Mouse (Mus musculus) kidney, postnatal 4 days (tissue): ENCODE data around the gene Zfp184.

Experiments
- DNase-seq, 2 experiments: peaks; one replicate each; pipeline ENCODE4 v3.0.0; 2021; ENCODE audit warnings: mixed read lengths in 2 of 2

Gene Zfp184

GRCm38 (mm10) chr13:21923417-21923816 lies 21.5 kb upstream of the Zfp184 start:
- no peak for DNase-seq

- DNase-seq: peak in 1 of 2 experiments; percentile 35
Measured at GRCm38 (mm10) chr13:21924734-21925335, 20.1 kb upstream of the Zfp184 start.

- no peak for DNase-seq
Measured at GRCm38 (mm10) chr13:21930981-21931380, 13.9 kb upstream of the Zfp184 start.

GRCm38 (mm10) chr13:21931740-21932139 lies 13.2 kb upstream of the Zfp184 start:
- no peak for DNase-seq

- peak in 1 of 2 experiments; percentile 22 for DNase-seq
Measured at GRCm38 (mm10) chr13:21933626-21934548, 11.0 kb upstream of the Zfp184 start.

GRCm38 (mm10) chr13:21934982-21935791 lies 9.7 kb upstream of the Zfp184 start:
- peak; percentile 70 to 80 for DNase-seq

GRCm38 (mm10) chr13:21935833-21936232 lies 9.1 kb upstream of the Zfp184 start:
- no peak for DNase-seq

GRCm38 (mm10) chr13:21936968-21937367 lies 7.9 kb upstream of the Zfp184 start:
- DNase-seq: peak; percentile 42 to 48

GRCm38 (mm10) chr13:21940213-21940612 lies 4.7 kb upstream of the Zfp184 start:
- DNase-seq: peak; percentile 85 to 90

GRCm38 (mm10) chr13:21940811-21941321 lies 4.0 kb upstream of the Zfp184 start:
- peak; percentile 84 to 90 for DNase-seq

- DNase-seq: no peak
Measured at GRCm38 (mm10) chr13:21943644-21944043, 1.2 kb upstream of the Zfp184 start.

- DNase-seq: no peak
Measured at GRCm38 (mm10) chr13:21944592-21944925, 335 bp upstream of the Zfp184 start.

GRCm38 (mm10) chr13:21969269-21969668 lies 24.4 kb downstream of the Zfp184 start:
- no peak for DNase-seq

GRCm38 (mm10) chr13:21969816-21970215 lies 24.9 kb downstream of the Zfp184 start:
- no peak for DNase-seq

- DNase-seq: no peak
Measured at GRCm38 (mm10) chr13:21971641-21972040, 26.7 kb downstream of the Zfp184 start.

GRCm38 (mm10) chr13:21974221-21974725 lies 29.4 kb downstream of the Zfp184 start:
- DNase-seq: peak; percentile 91 to 94

- DNase-seq: peak; percentile 68 to 77
Measured at GRCm38 (mm10) chr13:21974726-21975473, 30.0 kb downstream of the Zfp184 start.

GRCm38 (mm10) chr13:21980981-21981802 lies 36.3 kb downstream of the Zfp184 start, which contains the start of gene Pom121l2:
Pom121l2 (plus strand) TSS chr13:21981194.
- peak; percentile 66 to 78 for DNase-seq

GRCm38 (mm10) chr13:21981803-21982193 lies 36.9 kb downstream of the Zfp184 start:
- DNase-seq: no peak

- no peak for DNase-seq
Measured at GRCm38 (mm10) chr13:21984486-21984885, 39.6 kb downstream of the Zfp184 start.

GRCm38 (mm10) chr13:21992550-21992949 lies 47.7 kb downstream of the Zfp184 start:
- DNase-seq: no peak
